In genomic region chr9:121218230-121218629, GRCm38 (mm10) we compare ENCODE assay signal across 18 mouse cellular contexts. TPM values are rescaled to one million over a fixed set of nuclear protein-coding genes. Genes with fewer than 3 reads are reported as not detected.
A peak's percentile ranks its signal among the peaks of the same experiment; 100 is the strongest.
DNase-seq lines count a peak whose midpoint lies in the region; ATAC-seq and TF ChIP-seq lines count a peak whose summit lies in the region.
"Had no signal": no experiment of that assay in that cellular context is flagged by ENCODE, and none has a peak within 500 bp of the region (broad histone marks: within the 10 kb centered on the region; RNA-seq: fewer than 3 reads in every experiment).

No protein-coding gene starts in this region.

- peak; percentile 2 for DNase-seq in hindbrain, embryonic 10.5 days (ENCODE audit: low spot score)
- DNase-seq in right cerebral cortex, postnatal 36 days (ENCODE audit: low spot score in 2 of 2), result no peak
- DNase-seq in thymus, postnatal 36 days, result no peak
- DNase-seq: adrenal gland, adult 2 months; adrenal gland, postnatal 36 days; cerebellum, adult 2 months; cerebellum, postnatal 10 days; gastrocnemius, postnatal 14 days had no signal

- peaks cover 7% of the 10 kb centered on the region; the same call in 1 of the 2 replicates for H3K36me3 ChIP-seq in hindbrain, embryonic 10.5 days
- no peaks in the 10 kb centered on the region for H3K36me3 ChIP-seq in hindbrain, embryonic 12.5 days
- no peaks in the 10 kb centered on the region for H3K36me3 ChIP-seq in E14TG2a.4 (ENCODE audit: insufficient read depth, low read length)
- H3K36me3 ChIP-seq: embryonic facial prominence, embryonic 15.5 days; heart, embryonic 13.5 days had no signal

- H3K4me2 ChIP-seq in hindbrain, embryonic 12.5 days (replicated peaks), result no peak overlapping the region
- H3K4me2 ChIP-seq: embryonic facial prominence, embryonic 15.5 days; heart, embryonic 13.5 days; hindbrain, embryonic 14.5 days had no signal

- 88% methylated on average over 10 of the region's 10 CpGs for WGBS in hindbrain, embryonic 10.5 days
- 84% methylated on average over 10 of the region's 10 CpGs for WGBS in hindbrain, embryonic 12.5 days

- no peak overlapping the region for H3K27ac ChIP-seq in hindbrain, embryonic 10.5 days
- no peak overlapping the region for H3K27ac ChIP-seq in hindbrain, embryonic 12.5 days
- H3K27ac ChIP-seq: embryonic facial prominence, embryonic 15.5 days; forebrain, embryonic 10.5 days; heart, embryonic 13.5 days; hindbrain, embryonic 14.5 days had no signal

- no peak for TF ChIP-seq CTCF in E14TG2a.4 (conservative IDR thresholded peaks at IDR 0.05; ENCODE audit: low read length)

- ATAC-seq in hindbrain, embryonic 12.5 days (ENCODE audit: low FRiP score), result no peak
- peak; percentile 52 for ATAC-seq in granulocyte monocyte progenitor cell, adult 5-6 weeks (replicated peaks; ENCODE audit: poor library complexity, severe bottlenecking)
- ATAC-seq in megakaryocyte progenitor cell, adult 5-6 weeks (replicated peaks; ENCODE audit: poor library complexity), result peak; percentile 65
- ATAC-seq: forebrain, embryonic 14.5 days had no signal

- no peak overlapping the region for H3K9ac ChIP-seq in hindbrain, embryonic 12.5 days
- H3K9ac ChIP-seq: embryonic facial prominence, embryonic 15.5 days; heart, embryonic 13.5 days; hindbrain, embryonic 14.5 days had no signal

- H3K4me3 ChIP-seq in hindbrain, embryonic 10.5 days, result no peak overlapping the region
- H3K4me3 ChIP-seq in hindbrain, embryonic 12.5 days, result no peak overlapping the region
- H3K4me3 ChIP-seq in E14TG2a.4 (replicated peaks; ENCODE audit: low read length), result peak overlapping the region; percentile 37
- H3K4me3 ChIP-seq: embryonic facial prominence, embryonic 15.5 days; erythroblast, embryonic 14.5 days; forebrain, embryonic 10.5 days; heart, embryonic 13.5 days had no signal

- no peaks in the 10 kb centered on the region for H3K27me3 ChIP-seq in hindbrain, embryonic 10.5 days (ENCODE audit: insufficient read depth, poor library complexity, severe bottlenecking)
- no peaks in the 10 kb centered on the region for H3K27me3 ChIP-seq in hindbrain, embryonic 12.5 days
- H3K27me3 ChIP-seq in E14TG2a.4 (ENCODE audit: insufficient read depth, low read length), result peaks cover 8% of the 10 kb centered on the region
- H3K27me3 ChIP-seq: embryonic facial prominence, embryonic 15.5 days; heart, embryonic 13.5 days had no signal

- peaks cover 7% of the 10 kb centered on the region; the same call in 1 of the 2 replicates for H3K4me1 ChIP-seq in hindbrain, embryonic 10.5 days (replicated peaks)
- no peaks in the 10 kb centered on the region for H3K4me1 ChIP-seq in hindbrain, embryonic 12.5 days
- peaks cover 21% of the 10 kb centered on the region for H3K4me1 ChIP-seq in E14TG2a.4 (replicated peaks; ENCODE audit: low read depth, low read length)
- H3K4me1 ChIP-seq: embryonic facial prominence, embryonic 15.5 days had no signal

- H3K9me3 ChIP-seq in hindbrain, embryonic 10.5 days, result peaks cover 7% of the 10 kb centered on the region; the same call in 1 of the 2 replicates
- no peaks in the 10 kb centered on the region for H3K9me3 ChIP-seq in hindbrain, embryonic 12.5 days (replicated peaks)
- H3K9me3 ChIP-seq in E14TG2a.4 (ENCODE audit: low read length), result 0 out of 2 replicates have a peak, but pooled peaks cover 3% of the 10 kb centered on the region
- H3K9me3 ChIP-seq: embryonic facial prominence, embryonic 15.5 days; forebrain, embryonic 10.5 days; heart, embryonic 13.5 days had no signal

RNA-seq across cellular contexts. Expression of gene Ulk4, which starts 58.8 kb away (rescaled TPM):
- polyA plus RNA-seq in hindbrain, embryonic 10.5 days (2016; fragmentation: Nextera tagmentation; extraction: Ambion mirVana), result 123 and 131 TPM in 2 replicates
- 147 and 164 TPM in 2 replicates for polyA plus RNA-seq in hindbrain, embryonic 12.5 days (2016; fragmentation: Nextera tagmentation; extraction: Ambion mirVana)
- total RNA-seq in granulocyte monocyte progenitor cell, adult 5-6 weeks (2014; fragmentation: Nextera tagmentation), result 1.4 TPM in 1 of 2 replicates, not detected in the other
- 2.6 and 3.2 TPM in 2 replicates for total RNA-seq in granulocyte monocyte progenitor cell, adult 5-6 weeks (2017)
- 0.25 and 0.68 TPM in 2 replicates for total RNA-seq in megakaryocyte progenitor cell, adult 5-6 weeks (2015)
- 2.8 and 4.7 TPM in 2 replicates for total RNA-seq in megakaryocyte progenitor cell, adult 5-6 weeks (2017)
